Mouse (Mus musculus) spleen, adult 2 months (tissue): ENCODE measurements around the gene Myl4.

Experiments
- CTCF ChIP-seq: fragments of 200-500 bp; IDR thresholded peaks from 2 replicates; pipeline ENCODE4 v1.5.1; 2011; ENCODE audit warnings: mild to moderate bottlenecking, inconsistent platforms; ENCODE audit not compliant: insufficient read depth, insufficient read length, insufficient replicate concordance; ENCODE audit errors: extremely low read depth
- POLR2A ChIP-seq: fragments of 200-500 bp; IDR thresholded peaks from 2 replicates; pipeline ENCODE4 v1.6.1; 2011; ENCODE audit warnings: low read depth, low read length, inconsistent platforms

- no peak for TF ChIP-seq POLR2A
- TF ChIP-seq CTCF = no peak
Observed at GRCm38 (mm10) chr11:104560971-104561370, 10.5 kb downstream of the Myl4 start.
